Mouse (Mus musculus): ENCODE measurements around the gene Rps8. TPM values are rescaled to one million over a fixed set of nuclear protein-coding genes. Genes with fewer than 3 reads are reported as not detected.
A peak's percentile ranks its signal among the peaks of the same experiment; 100 is the strongest.

Gene Rps8
- total and polyA plus RNA-seq, 2 experiments from 2014 or later: 439 to 493 TPM

- H3K9me3 ChIP-seq (ENCODE audit: low read length): no peaks in the 10 kb centered on the region
- no peak for TF ChIP-seq CTCF (IDR thresholded peaks at IDR 0.05)
- no peak overlapping the region for H3K27ac ChIP-seq (ENCODE audit: low read depth, low read length)
- H3K4me3 ChIP-seq (ENCODE audit: low read depth, low read length): no peak overlapping the region
- no peak for ATAC-seq (ENCODE audit: low FRiP score)
- 91% methylated on average over 5 of the region's 5 CpGs for WGBS
- no peaks in the 10 kb centered on the region for H3K4me1 ChIP-seq (ENCODE audit: insufficient read depth, low read length)
- no peak overlapping the region for H3K4me2 ChIP-seq (ENCODE audit: low read depth, low read length, poor library complexity, severe bottlenecking)
- DNase-seq (ENCODE audit: low spot score): no peak
- no peak overlapping the region for H3K9ac ChIP-seq (replicated peaks; ENCODE audit: low read length, poor library complexity, severe bottlenecking)
- no peaks in the 10 kb centered on the region for H3K27me3 ChIP-seq (ENCODE audit: insufficient read depth, low read length)
- H3K36me3 ChIP-seq (ENCODE audit: insufficient read depth, low read length): peaks cover 12% of the 10 kb centered on the region; the same call in 1 of the 2 replicates
Observed at GRCm38 (mm10) chr4:117169936-117170335, 13.9 kb upstream of the Rps8 start.

DNA sequence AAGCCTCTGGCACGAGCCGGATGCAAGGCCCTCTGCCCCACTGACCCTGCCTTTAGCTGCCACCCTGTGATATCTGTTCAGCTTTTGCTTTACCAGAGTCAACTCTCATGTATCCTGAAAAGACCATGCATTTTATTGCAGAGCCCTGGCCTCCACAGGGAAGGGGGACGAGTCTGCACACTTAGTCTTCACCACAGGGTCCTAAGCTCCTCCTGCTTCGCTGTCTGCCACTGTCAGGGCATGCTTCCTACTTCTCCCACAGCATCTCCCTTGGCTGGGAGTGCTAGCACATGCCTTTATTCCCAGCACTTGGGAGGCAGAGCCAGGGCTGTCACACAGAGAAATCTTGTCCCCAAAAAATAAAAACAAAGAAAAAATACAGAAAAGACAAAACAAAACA is 5.1 kb upstream of the Rps8 start:
- no peak for TF ChIP-seq CTCF (IDR thresholded peaks at IDR 0.05)
- DNase-seq (ENCODE audit: low spot score) (no peak), ATAC-seq (ENCODE audit: low FRiP score) (0 out of 2 replicates have a peak, but pooled peaks have one; percentile 48)
- Histone ChIP-seq H3K4me2 (ENCODE audit: low read depth, low read length, poor library complexity, severe bottlenecking) (no peak overlapping the region), H3K4me3 (ENCODE audit: low read depth, low read length) (no peak overlapping the region), H3K27ac (ENCODE audit: low read depth, low read length) (no peak overlapping the region), H3K27me3 (ENCODE audit: insufficient read depth, low read length) (no peaks in the 10 kb centered on the region), H3K4me1 (ENCODE audit: insufficient read depth, low read length) (no peaks in the 10 kb centered on the region), H3K36me3 (ENCODE audit: insufficient read depth, low read length) (peaks cover 2% of the 10 kb centered on the region; the same call in 1 of the 2 replicates), H3K9me3 (ENCODE audit: low read length) (no peaks in the 10 kb centered on the region), H3K9ac (replicated peaks; ENCODE audit: low read length, poor library complexity, severe bottlenecking) (no peak overlapping the region)
- 69% methylated on average over 4 of the region's 4 CpGs for WGBS

DNA sequence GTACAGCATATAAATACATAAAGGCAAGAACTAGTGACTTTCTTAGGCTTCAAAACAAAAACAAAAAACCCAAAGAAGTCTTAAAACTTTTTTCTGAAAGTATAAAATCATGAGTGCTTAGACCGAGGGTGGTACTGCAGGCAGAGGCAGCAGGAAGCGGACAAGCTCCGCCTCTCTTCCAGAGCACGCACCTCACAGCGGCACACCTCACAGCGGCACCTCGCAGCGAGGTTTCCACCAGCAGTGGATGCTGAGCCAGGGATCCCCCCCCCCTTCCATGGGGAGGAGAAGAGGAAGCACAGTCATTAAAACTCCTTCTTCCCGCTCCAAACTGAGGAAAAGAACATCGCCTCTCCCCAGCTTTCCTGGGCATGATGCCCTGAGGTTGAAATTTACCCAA is 3.6 kb upstream of the Rps8 start:
- H3K4me1 ChIP-seq (ENCODE audit: insufficient read depth, low read length): no peaks in the 10 kb centered on the region
- ATAC-seq (ENCODE audit: low FRiP score): no peak
- WGBS: 85% methylated on average over 10 of the region's 10 CpGs
- no peak overlapping the region for H3K4me2 ChIP-seq (ENCODE audit: low read depth, low read length, poor library complexity, severe bottlenecking)
- no peaks in the 10 kb centered on the region for H3K36me3 ChIP-seq (ENCODE audit: insufficient read depth, low read length)
- no peak for TF ChIP-seq CTCF (IDR thresholded peaks at IDR 0.05)
- H3K27ac ChIP-seq (ENCODE audit: low read depth, low read length): no peak overlapping the region
- no peak overlapping the region for H3K4me3 ChIP-seq (ENCODE audit: low read depth, low read length)
- no peaks in the 10 kb centered on the region for H3K27me3 ChIP-seq (ENCODE audit: insufficient read depth, low read length)
- no peak overlapping the region for H3K9ac ChIP-seq (replicated peaks; ENCODE audit: low read length, poor library complexity, severe bottlenecking)
- H3K9me3 ChIP-seq (ENCODE audit: low read length): no peaks in the 10 kb centered on the region
- DNase-seq (ENCODE audit: low spot score): no peak

DNA sequence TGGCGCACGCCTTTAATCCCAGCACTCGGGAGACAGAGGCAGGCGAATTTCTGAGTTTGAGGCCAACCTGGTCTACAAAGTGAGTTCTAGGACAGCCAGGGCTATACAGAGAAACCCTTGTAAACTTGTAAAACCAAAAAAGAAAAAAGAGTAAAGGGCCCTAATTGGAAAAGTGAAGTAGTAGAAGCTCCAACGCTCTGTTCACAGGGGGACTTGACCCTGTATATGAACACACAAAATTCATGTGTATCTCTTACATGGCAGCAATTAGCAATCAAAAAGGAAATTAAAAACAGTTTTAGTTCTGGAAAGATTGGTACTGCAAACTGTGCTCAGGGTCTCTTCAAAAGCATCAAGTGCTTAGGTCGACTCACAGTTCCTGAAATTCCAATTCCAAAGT is 329 bp upstream of the Rps8 start:
- Histone ChIP-seq H3K9ac (replicated peaks; ENCODE audit: low read length, poor library complexity, severe bottlenecking) (peak overlapping the region; percentile 95; the same call in 1 of the 2 replicates), H3K4me3 (ENCODE audit: low read depth, low read length) (peak overlapping the region; percentile 89), H3K36me3 (ENCODE audit: insufficient read depth, low read length) (peaks cover 22% of the 10 kb centered on the region), H3K9me3 (ENCODE audit: low read length) (no peaks in the 10 kb centered on the region), H3K27me3 (ENCODE audit: insufficient read depth, low read length) (no peaks in the 10 kb centered on the region), H3K4me2 (ENCODE audit: low read depth, low read length, poor library complexity, severe bottlenecking) (peak overlapping the region; percentile 88), H3K27ac (ENCODE audit: low read depth, low read length) (peak overlapping the region; percentile 18; the same call in 1 of the 2 replicates), H3K4me1 (ENCODE audit: insufficient read depth, low read length) (no peaks in the 10 kb centered on the region)
- 24% methylated on average over 6 of the region's 6 CpGs for WGBS
- DNase-seq (ENCODE audit: low spot score) (no peak), ATAC-seq (ENCODE audit: low FRiP score) (no peak)
- no peak for TF ChIP-seq CTCF (IDR thresholded peaks at IDR 0.05)

DNA sequence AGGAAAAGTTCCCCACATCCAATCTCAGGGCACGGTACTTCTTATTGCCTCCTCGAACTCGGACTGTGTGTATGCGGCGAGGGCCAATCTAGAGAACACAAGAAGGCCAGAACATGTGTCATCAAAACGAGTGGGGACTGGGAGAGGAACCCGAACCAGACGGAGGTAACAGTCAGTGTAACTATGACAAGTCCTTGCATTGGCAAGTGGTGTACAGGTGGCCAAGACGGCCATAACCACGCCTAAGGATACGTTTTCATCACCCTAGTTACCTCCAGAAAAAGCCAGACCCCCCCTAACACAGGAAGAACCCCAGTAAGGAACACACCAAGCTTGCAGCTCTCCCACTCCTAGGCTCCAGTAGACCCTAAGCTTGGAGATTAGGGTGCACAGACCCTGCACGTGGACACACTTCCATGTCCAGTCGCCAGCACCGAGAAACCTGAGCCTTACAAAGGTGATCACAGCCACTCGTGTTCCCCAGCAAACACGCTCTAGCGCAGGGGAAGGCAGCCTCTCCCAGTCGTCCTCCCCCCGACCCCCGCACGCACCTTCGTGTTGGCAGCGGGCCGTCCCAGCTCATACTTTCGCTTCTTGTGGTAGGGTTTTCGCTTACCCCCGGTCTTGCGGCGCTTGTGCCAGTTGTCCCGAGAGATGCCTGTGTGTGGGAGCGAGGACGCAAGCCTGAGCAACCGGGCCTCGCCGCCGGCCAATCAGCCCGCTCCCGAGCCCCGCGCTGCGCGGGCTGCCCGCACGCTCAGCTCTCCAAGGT is 837 bp downstream of the Rps8 start:
- no peaks in the 10 kb centered on the region for H3K9me3 ChIP-seq (ENCODE audit: low read length)
- peak overlapping the region; percentile 88 for H3K4me2 ChIP-seq (ENCODE audit: low read depth, low read length, poor library complexity, severe bottlenecking)
- H3K27me3 ChIP-seq (ENCODE audit: insufficient read depth, low read length): no peaks in the 10 kb centered on the region
- H3K4me1 ChIP-seq (ENCODE audit: insufficient read depth, low read length): no peaks in the 10 kb centered on the region
- H3K9ac ChIP-seq (replicated peaks; ENCODE audit: low read length, poor library complexity, severe bottlenecking): peak overlapping the region; percentile 95
- H3K4me3 ChIP-seq (ENCODE audit: low read depth, low read length): peak overlapping the region; percentile 89
- TF ChIP-seq CTCF (IDR thresholded peaks at IDR 0.05): no peak
- DNase-seq (ENCODE audit: low spot score) (no peak), ATAC-seq (ENCODE audit: low FRiP score) (peak; percentile 71; the same call in 1 of the 2 replicates)
- WGBS: 3% methylated on average over 42 of the region's 44 CpGs
- H3K27ac ChIP-seq (ENCODE audit: low read depth, low read length): peak overlapping the region; percentile 94
- H3K36me3 ChIP-seq (ENCODE audit: insufficient read depth, low read length): peaks cover 28% of the 10 kb centered on the region

GRCm38 (mm10) chr4:117152714-117153113 is 3.3 kb downstream of the Rps8 start:
- no peak for TF ChIP-seq CTCF (IDR thresholded peaks at IDR 0.05)
- 83% methylated on average over 5 of the region's 5 CpGs for WGBS
- H3K27ac ChIP-seq (ENCODE audit: low read depth, low read length): no peak overlapping the region
- no peaks in the 10 kb centered on the region for H3K27me3 ChIP-seq (ENCODE audit: insufficient read depth, low read length)
- no peaks in the 10 kb centered on the region for H3K9me3 ChIP-seq (ENCODE audit: low read length)
- DNase-seq (ENCODE audit: low spot score): no peak
- no peak for ATAC-seq (ENCODE audit: low FRiP score)
- H3K4me3 ChIP-seq (ENCODE audit: low read depth, low read length): no peak overlapping the region
- peaks cover 32% of the 10 kb centered on the region for H3K36me3 ChIP-seq (ENCODE audit: insufficient read depth, low read length)
- H3K9ac ChIP-seq (replicated peaks; ENCODE audit: low read length, poor library complexity, severe bottlenecking): 0 out of 2 replicates have a peak overlapping the region, but pooled peaks have one; percentile 3
- H3K4me2 ChIP-seq (ENCODE audit: low read depth, low read length, poor library complexity, severe bottlenecking): no peak overlapping the region
- no peaks in the 10 kb centered on the region for H3K4me1 ChIP-seq (ENCODE audit: insufficient read depth, low read length)
